Mouse (Mus musculus) C2C12 (cell line): ENCODE measurements at regions not wholly inside any gene's neighbourhood (a gene's known extent, or its start where the extent isn't known, plus 50 kb on each side); places are given as distances from the start of the nearest gene placed in this dataset.

ENCODE experiments used
- H3K27me3 ChIP-seq: one replicate; pipeline ENCODE4 v1.6.1; 2011; ENCODE audit not compliant: control insufficient read depth, insufficient read depth, insufficient read length
- H3K36me3 ChIP-seq: one replicate; pipeline ENCODE4 v1.6.1; 2011; ENCODE audit not compliant: control insufficient read depth, insufficient read depth
- H3K4me3 ChIP-seq: one replicate; pipeline ENCODE4 v1.5.1; 2011; ENCODE audit warnings: mild to moderate bottlenecking, control low read depth; ENCODE audit not compliant: poor library complexity, insufficient read depth, severe bottlenecking
- H3K79me2 ChIP-seq: one replicate; pipeline ENCODE4 v1.6.1; 2011; ENCODE audit not compliant: control insufficient read depth, insufficient read depth
- H3K79me3 ChIP-seq: one replicate; pipeline ENCODE4 v1.6.1; 2011; ENCODE audit warnings: low read depth, control low read depth
- H3ac ChIP-seq: one replicate; pipeline ENCODE3; 2011; ENCODE audit warnings: low read depth; ENCODE audit not compliant: control insufficient read depth, insufficient read length
- CEBPB ChIP-seq: IDR thresholded peaks from one replicate; pipeline ENCODE4 v1.6.1; 2011; ENCODE audit warnings: low read depth, mild to moderate bottlenecking, control low read depth, moderate library complexity
- CTCF ChIP-seq: IDR thresholded peaks from one replicate; pipeline ENCODE4 v1.5.1; 2011; ENCODE audit not compliant: control insufficient read depth, insufficient read depth, insufficient read length
- FOSL1 ChIP-seq: IDR thresholded peaks from one replicate; pipeline ENCODE4 v1.8.0; 2011; ENCODE audit warnings: mild to moderate bottlenecking, low read length; ENCODE audit not compliant: poor library complexity, insufficient read depth, severe bottlenecking
- MAX ChIP-seq: IDR thresholded peaks from one replicate; pipeline ENCODE4 v1.6.1; 2011; ENCODE audit warnings: mild to moderate bottlenecking, control low read depth
- MYOD1 ChIP-seq: IDR thresholded peaks from one replicate; pipeline ENCODE4 v1.6.1; 2011; ENCODE audit warnings: low read depth; ENCODE audit not compliant: control insufficient read depth, insufficient read length
- MYOG ChIP-seq: IDR thresholded peaks from one replicate; pipeline ENCODE4 v1.6.1; 2011; ENCODE audit not compliant: control insufficient read depth, insufficient read length; ENCODE audit errors: extremely low read depth
- USF1 ChIP-seq: IDR thresholded peaks from one replicate; pipeline ENCODE4 v1.6.1; 2011; ENCODE audit warnings: low read depth, mild to moderate bottlenecking, control low read depth, moderate library complexity

- no peaks in the 10 kb centered on the region for H3K36me3 ChIP-seq
- no peak overlapping the region for H3ac ChIP-seq
- no peak for TF ChIP-seq MYOD1
- TF ChIP-seq MAX, result no peak
- TF ChIP-seq CTCF, result no peak
- no peak for TF ChIP-seq CEBPB
- no peak for TF ChIP-seq MYOG
- TF ChIP-seq FOSL1, result no peak
- TF ChIP-seq USF1, result no peak
- no peaks in the 10 kb centered on the region for H3K79me2 ChIP-seq
- no peak overlapping the region for H3K4me3 ChIP-seq
- H3K79me3 ChIP-seq, result no peaks in the 10 kb centered on the region
- peaks cover 17% of the 10 kb centered on the region for H3K27me3 ChIP-seq
Observed at GRCm38 (mm10) chr7:133286836-133287235, 162.7 kb upstream of the Ctbp2 start.

GRCm38 (mm10) chr7:133286216-133286615, 162.1 kb upstream of the Ctbp2 start:
- Histone ChIP-seq H3K79me3 (no peaks in the 10 kb centered on the region), H3K79me2 (no peaks in the 10 kb centered on the region), H3K4me3 (no peak overlapping the region), H3K36me3 (no peaks in the 10 kb centered on the region), H3K27me3 (peaks cover 20% of the 10 kb centered on the region), H3ac (no peak overlapping the region)
- no peak for TF ChIP-seq FOSL1
- no peak for TF ChIP-seq MYOD1
- TF ChIP-seq USF1, result no peak
- no peak for TF ChIP-seq CTCF

- Histone ChIP-seq H3K79me2 (no peaks in the 10 kb centered on the region), H3K27me3 (peaks cover 16% of the 10 kb centered on the region), H3K4me3 (no peak overlapping the region), H3ac (no peak overlapping the region), H3K79me3 (no peaks in the 10 kb centered on the region), H3K36me3 (no peaks in the 10 kb centered on the region)
- TF ChIP-seq MYOD1, result no peak
- TF ChIP-seq CEBPB, result no peak
- TF ChIP-seq MYOG, result no peak
- no peak for TF ChIP-seq FOSL1
- no peak for TF ChIP-seq USF1
- no peak for TF ChIP-seq CTCF
- no peak for TF ChIP-seq MAX
Observed at GRCm38 (mm10) chr7:133262161-133262560, 138.0 kb upstream of the Ctbp2 start.

GRCm38 (mm10) chr7:133259143-133259542, 135.0 kb upstream of the Ctbp2 start:
- Histone ChIP-seq H3ac (no peak overlapping the region), H3K79me2 (no peaks in the 10 kb centered on the region), H3K4me3 (no peak overlapping the region), H3K36me3 (no peaks in the 10 kb centered on the region), H3K79me3 (no peaks in the 10 kb centered on the region), H3K27me3 (peaks cover 16% of the 10 kb centered on the region)
- TF ChIP-seq CTCF (no peak), CEBPB (no peak)

GRCm38 (mm10) chr7:133256831-133257230, 132.7 kb upstream of the Ctbp2 start:
- TF ChIP-seq USF1 (no peak), MYOG (no peak), FOSL1 (no peak), MYOD1 (no peak), MAX (no peak), CEBPB (no peak), CTCF (no peak)
- Histone ChIP-seq H3K27me3 (peaks cover 12% of the 10 kb centered on the region), H3K79me3 (no peaks in the 10 kb centered on the region), H3K36me3 (no peaks in the 10 kb centered on the region), H3K79me2 (no peaks in the 10 kb centered on the region), H3ac (no peak overlapping the region), H3K4me3 (no peak overlapping the region)

- TF ChIP-seq CEBPB (no peak), MYOD1 (no peak), FOSL1 (no peak), CTCF (no peak), USF1 (no peak), MYOG (no peak), MAX (no peak)
- Histone ChIP-seq H3K79me2 (no peaks in the 10 kb centered on the region), H3K36me3 (no peaks in the 10 kb centered on the region), H3K27me3 (peaks cover 27% of the 10 kb centered on the region), H3K79me3 (no peaks in the 10 kb centered on the region), H3K4me3 (no peak overlapping the region), H3ac (no peak overlapping the region)
Observed at GRCm38 (mm10) chr7:133244601-133245000, 120.4 kb upstream of the Ctbp2 start.

- peaks cover 9% of the 10 kb centered on the region for H3K27me3 ChIP-seq
- TF ChIP-seq USF1, result no peak
- TF ChIP-seq CEBPB, result no peak
- TF ChIP-seq FOSL1, result no peak
- TF ChIP-seq CTCF, result no peak
- TF ChIP-seq MYOD1, result no peak
- TF ChIP-seq MYOG, result no peak
- no peak for TF ChIP-seq MAX
- H3K4me3 ChIP-seq, result no peak overlapping the region
- H3K79me3 ChIP-seq, result no peaks in the 10 kb centered on the region
- H3ac ChIP-seq, result no peak overlapping the region
- no peaks in the 10 kb centered on the region for H3K36me3 ChIP-seq
- no peaks in the 10 kb centered on the region for H3K79me2 ChIP-seq
Observed at GRCm38 (mm10) chr7:133234326-133234725, 110.2 kb upstream of the Ctbp2 start.
